Mouse (Mus musculus): ENCODE data around the gene Os9.

Gene Os9

GRCm38 (mm10) chr10:127081996-127082620 is 38.8 kb downstream of the Os9 start:
- WGBS = 12% methylated on average over 8 of the region's 8 CpGs

GRCm38 (mm10) chr10:127080901-127081780 is 39.8 kb downstream of the Os9 start:
- WGBS = 5% methylated on average over 48 of the region's 48 CpGs

GRCm38 (mm10) chr10:127079665-127080391 is 41.1 kb downstream of the Os9 start:
- WGBS = 10% methylated on average over 67 of the region's 70 CpGs

GRCm38 (mm10) chr10:127078677-127079575 is 42.0 kb downstream of the Os9 start:
- 2% methylated on average over 47 of the region's 49 CpGs for whole genome bisulfite sequencing

- WGBS = 2% methylated on average over 12 of the region's 12 CpGs
These were observed 42.8 kb downstream of the Os9 start for GRCm38 (mm10) chr10:127078001-127078676.

- WGBS = 27% methylated on average over 10 of the region's 10 CpGs
These were observed 43.4 kb downstream of the Os9 start for GRCm38 (mm10) chr10:127077515-127077914.

GRCm38 (mm10) chr10:127076082-127076481 is 44.8 kb downstream of the Os9 start:
- WGBS = 36% methylated on average over 4 of the region's 4 CpGs

GRCm38 (mm10) chr10:127075651-127076050 is 45.3 kb downstream of the Os9 start:
- WGBS = 67% methylated on average over 8 of the region's 8 CpGs

- WGBS = 65% methylated on average over 9 of the region's 9 CpGs
These were observed 45.9 kb downstream of the Os9 start, which contains the start of gene Agap2 for GRCm38 (mm10) chr10:127075080-127075479. Agap2 (plus strand) TSS chr10:127075284.

- 95% methylated on average over 1 of the region's 1 CpGs for WGBS
These were observed 47.0 kb downstream of the Os9 start for GRCm38 (mm10) chr10:127073981-127074380.

- 76% methylated on average over 2 of the region's 2 CpGs for WGBS
These were observed 48.0 kb downstream of the Os9 start for GRCm38 (mm10) chr10:127072969-127073368.

GRCm38 (mm10) chr10:127072270-127072669 is 48.7 kb downstream of the Os9 start:
- WGBS = 59% methylated on average over 4 of the region's 4 CpGs

- 41% methylated on average over 9 of the region's 9 CpGs for WGBS
These were observed 49.7 kb downstream of the Os9 start for GRCm38 (mm10) chr10:127071203-127071602.

- WGBS = under 1% methylated on average over 36 of the region's 36 CpGs
These were observed 50.5 kb downstream of the Os9 start, which contains the start of gene Tspan31 for GRCm38 (mm10) chr10:127070190-127071121. Tspan31 (minus strand) TSS chr10:127070264.

GRCm38 (mm10) chr10:127069281-127070189 is 51.4 kb downstream of the Os9 start:
- 6% methylated on average over 30 of the region's 30 CpGs for WGBS

- 72% methylated on average over 9 of the region's 9 CpGs for WGBS
These were observed 52.4 kb downstream of the Os9 start for GRCm38 (mm10) chr10:127068360-127069038.

GRCm38 (mm10) chr10:127066519-127067018 is 54.4 kb downstream of the Os9 start:
- WGBS = 91% methylated on average over 14 of the region's 14 CpGs

GRCm38 (mm10) chr10:127065981-127066380 is 55.0 kb downstream of the Os9 start:
- 85% methylated on average over 9 of the region's 9 CpGs for WGBS
